ENCODE assay signal across 26 mouse cellular contexts in the genomic region with DNA sequence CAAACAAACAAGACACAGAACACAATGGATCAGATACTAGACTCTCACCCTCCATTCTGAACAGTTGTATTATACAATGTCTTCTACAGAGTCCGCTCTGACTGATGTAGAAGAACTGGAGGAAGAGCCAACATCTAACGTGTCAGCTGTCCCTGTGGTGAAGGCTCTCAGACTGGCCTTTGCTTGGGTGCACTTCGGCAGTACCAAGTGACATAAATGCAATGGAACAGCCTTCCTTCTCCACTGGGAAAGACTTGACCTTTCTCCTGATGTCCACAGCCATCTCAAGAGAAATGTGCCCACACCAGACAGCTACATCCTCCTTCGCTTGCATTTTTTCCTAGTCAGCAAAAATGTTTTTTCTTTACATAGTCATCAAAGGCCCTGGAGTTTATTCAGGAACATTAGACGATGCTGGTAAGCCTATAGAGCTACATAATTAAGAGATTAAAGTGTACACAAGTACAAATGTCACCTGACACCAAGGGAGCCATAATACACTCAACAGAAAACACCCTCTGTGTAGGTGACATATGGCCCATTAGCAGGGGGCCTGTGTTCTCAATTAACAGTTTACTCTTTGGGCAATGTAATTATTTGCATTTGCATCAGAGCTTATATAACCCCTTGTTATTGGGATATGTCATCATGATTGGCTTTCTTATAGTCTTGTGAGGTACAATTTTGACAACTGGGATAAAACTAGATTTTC. TPM values are rescaled to one million over a fixed set of nuclear protein-coding genes. Genes with fewer than 3 reads are reported as not detected.
DNase-seq lines count a peak whose midpoint lies in the region; ATAC-seq lines count a peak whose summit lies in the region.
"Had no signal": no experiment of that assay in that cellular context is flagged by ENCODE, and none has a peak within 500 bp of the region (broad histone marks: within the 10 kb centered on the region; RNA-seq: fewer than 3 reads in every experiment).

No protein-coding gene starts in this region.

- no peak overlapping the region for H3K27ac ChIP-seq in embryonic facial prominence, embryonic 15.5 days (replicated peaks)
- H3K27ac ChIP-seq: forebrain, embryonic 12.5 days; heart, embryonic 10.5 days; limb, embryonic 15.5 days; liver, embryonic 14.5 days; midbrain, embryonic 15.5 days; neural tube, embryonic 15.5 days; stomach, embryonic 15.5 days had no signal

- no peaks in the 10 kb centered on the region for H3K27me3 ChIP-seq in embryonic facial prominence, embryonic 15.5 days
- H3K27me3 ChIP-seq: forebrain, embryonic 12.5 days; limb, embryonic 15.5 days; midbrain, embryonic 15.5 days; neural tube, embryonic 15.5 days; stomach, embryonic 15.5 days had no signal

- no peak overlapping the region for H3K4me2 ChIP-seq in embryonic facial prominence, embryonic 15.5 days (replicated peaks)
- H3K4me2 ChIP-seq: forebrain, embryonic 12.5 days; limb, embryonic 15.5 days; lung, embryonic 14.5 days; midbrain, embryonic 15.5 days; neural tube, embryonic 15.5 days; stomach, embryonic 15.5 days had no signal

- no peaks in the 10 kb centered on the region for H3K9me3 ChIP-seq in embryonic facial prominence, embryonic 15.5 days (replicated peaks)
- H3K9me3 ChIP-seq: forebrain, embryonic 12.5 days; heart, embryonic 10.5 days; limb, embryonic 15.5 days; midbrain, embryonic 15.5 days; neural tube, embryonic 15.5 days; stomach, embryonic 15.5 days had no signal

- H3K36me3 ChIP-seq in embryonic facial prominence, embryonic 15.5 days: no peaks in the 10 kb centered on the region
- H3K36me3 ChIP-seq: forebrain, embryonic 12.5 days; heart, embryonic 10.5 days; limb, embryonic 15.5 days; midbrain, embryonic 15.5 days; neural tube, embryonic 15.5 days; stomach, embryonic 15.5 days had no signal

- 68% methylated on average over 5 of the region's 5 CpGs for WGBS in embryonic facial prominence, embryonic 15.5 days

- intact Hi-C loops in left cerebral cortex, postnatal 4 days (cut with DNase I): no loop called here

- no peak overlapping the region for H3K4me3 ChIP-seq in embryonic facial prominence, embryonic 15.5 days (replicated peaks)
- H3K4me3 ChIP-seq: erythroblast, embryonic 14.5 days; forebrain, embryonic 12.5 days; heart, embryonic 10.5 days; limb, embryonic 15.5 days; midbrain, embryonic 15.5 days; neural tube, embryonic 15.5 days; stomach, embryonic 15.5 days had no signal

- peak; percentile 69; the same call in 1 of the 2 replicates for ATAC-seq in embryonic facial prominence, embryonic 15.5 days (ENCODE audit: insufficient number of reproducible peaks, low FRiP score, low TSS enrichment, low read depth)
- ATAC-seq in monocyte, adult 5-6 weeks (replicated peaks; ENCODE audit: insufficient number of reproducible peaks, low FRiP score, low TSS enrichment, poor library complexity, severe bottlenecking): no peak
- ATAC-seq: midbrain, embryonic 15.5 days had no signal

- DNase-seq in left cerebral cortex, postnatal 4 days: peak; percentile 20
- no peak for DNase-seq in left cerebral cortex, adult 8-10 months (ENCODE audit: low spot score in 2 of 2)
- DNase-seq in cerebellum, adult 11 months: peak; percentile 57
- peak; percentile 88 for DNase-seq in cerebellum, adult 9-10 months
- no peak for DNase-seq in thymus, postnatal 0 days (ENCODE audit: low spot score)
- DNase-seq: adrenal gland, postnatal 14 days; kidney, adult 11 months; kidney, postnatal 4 days; layer of hippocampus, adult 9-11 months; lung, embryonic 14.5 days; lung, postnatal 4 days; right cerebral cortex, adult 18-20 months; right cerebral cortex, postnatal 4 days had no signal

- H3K9ac ChIP-seq in embryonic facial prominence, embryonic 15.5 days: no peak overlapping the region
- H3K9ac ChIP-seq: forebrain, embryonic 12.5 days; limb, embryonic 15.5 days; liver, embryonic 14.5 days; lung, embryonic 14.5 days; midbrain, embryonic 15.5 days; neural tube, embryonic 15.5 days; stomach, embryonic 15.5 days had no signal

- H3K4me1 ChIP-seq in embryonic facial prominence, embryonic 15.5 days: no peaks in the 10 kb centered on the region
- H3K4me1 ChIP-seq: forebrain, embryonic 12.5 days; heart, embryonic 10.5 days; limb, embryonic 15.5 days; midbrain, embryonic 15.5 days; neural tube, embryonic 15.5 days; stomach, embryonic 15.5 days had no signal

RNA-seq across cellular contexts. Expression of a gene that starts 50.2 kb away (rescaled TPM):
- 10 to 100 TPM; 16.0 to 17.9 TPM for total RNA-seq in left cerebral cortex, postnatal 4 days (2021)
- 10 to 100 TPM; 30.7 to 36.5 (median 32.2) TPM for total RNA-seq in left cerebral cortex, adult 8-10 months (2022)
- polyA plus RNA-seq in embryonic facial prominence, embryonic 15.5 days (2015; fragmentation: Nextera tagmentation; extraction: Ambion mirVana): 0.32 and 0.60 TPM in 2 replicates
- 4.0 to 16.8 TPM (median 10.8 TPM) in 3 replicates for total RNA-seq in monocyte, adult 5-6 weeks (2017)
- 2.9 and 3.6 TPM in 2 replicates for polyA plus RNA-seq in thymus, postnatal 0 days (2015; fragmentation: Nextera tagmentation; extraction: Ambion mirVana)
- total RNA-seq: common myeloid progenitor, adult 5-6 weeks; gastrocnemius, adult 8-10 months had no signal
- polyA plus RNA-seq: C2C12; erythroblast, embryonic 14.5 days; heart, embryonic 10.5 days had no signal

Comparison
In these comparisons a context has a peak if more than half of its experiments do, and no peak if none do; other contexts are left out.
1. DNase-seq: peak in left cerebral cortex, postnatal 4 days (single experiment), cerebellum, adult 11 months (single experiment) and cerebellum, adult 9-10 months (single experiment); none in left cerebral cortex, adult 8-10 months (0 of 2) and thymus, postnatal 0 days (single experiment).